Mouse (Mus musculus) embryo, embryonic 11 days (tissue): ENCODE data around the gene Pid1.

ENCODE experiments used
- DNase-seq: peaks from one replicate; pipeline ENCODE4 v3.0.0-alpha.2; 2015

The Pid1 gene

GRCm38 (mm10) chr1:84154725-84155584, 209.0 kb downstream of the Pid1 start:
- DNase-seq, result peak; percentile 31

DNA sequence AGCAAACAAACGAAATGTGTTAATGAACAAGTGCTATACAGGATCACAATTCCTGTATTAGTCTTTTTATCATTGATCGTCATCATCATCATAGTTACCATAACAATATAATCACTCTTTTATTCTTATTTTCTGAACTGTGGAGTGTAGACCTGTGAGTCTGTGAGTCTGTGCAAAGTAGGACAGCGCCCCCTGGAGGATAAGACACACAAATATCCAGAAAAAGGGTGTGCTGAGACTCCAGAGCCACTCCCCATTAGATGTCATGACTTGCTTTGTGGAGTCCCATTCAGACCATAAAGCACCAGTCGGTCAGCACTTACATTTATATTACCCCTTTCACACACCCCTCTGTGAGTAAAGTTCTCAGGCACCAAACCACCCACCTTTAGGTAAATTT, 210.0 kb downstream of the Pid1 start:
- DNase-seq, result peak; percentile 56

GRCm38 (mm10) chr1:84141561-84141960, 222.4 kb downstream of the Pid1 start:
- DNase-seq, result no peak

DNA sequence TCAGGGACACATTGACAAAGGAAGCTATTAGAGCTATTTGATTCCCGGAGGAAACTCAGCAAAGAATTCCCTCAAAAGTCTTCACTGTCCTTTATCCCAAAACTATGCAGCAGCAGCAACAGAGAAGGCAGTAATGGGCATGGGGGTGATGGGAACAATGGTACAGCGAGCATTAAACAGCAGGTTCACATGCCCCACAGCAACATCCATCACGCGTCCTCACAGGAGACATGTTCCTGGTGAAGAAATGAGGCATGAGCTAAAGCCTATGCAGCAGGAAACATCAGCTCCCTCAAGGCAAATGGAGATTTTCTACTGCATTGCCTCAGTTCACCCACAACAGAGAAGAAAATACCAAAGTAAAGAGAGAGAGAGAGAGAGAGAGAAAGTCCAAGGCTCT, 231.5 kb downstream of the Pid1 start:
- no peak for DNase-seq

DNA sequence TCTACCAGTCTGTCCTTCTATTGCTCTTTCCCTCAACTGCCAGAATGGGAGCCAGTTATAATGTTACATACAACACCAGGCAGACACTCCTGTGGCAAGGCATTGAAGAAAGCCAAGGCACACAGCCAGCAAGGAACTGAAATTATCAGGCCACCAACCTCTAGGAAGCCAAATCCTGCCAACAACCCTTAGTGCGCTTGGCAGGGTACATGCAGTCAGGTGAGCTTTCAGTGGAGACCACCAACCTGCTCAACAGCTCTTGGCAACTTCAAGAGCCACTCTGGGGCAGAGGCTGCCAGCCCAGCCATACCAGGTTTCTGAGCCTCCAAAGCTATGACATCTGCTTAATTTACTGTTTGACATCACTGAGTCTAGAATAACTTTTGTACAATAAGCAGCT, 232.2 kb downstream of the Pid1 start:
- no peak for DNase-seq

- DNase-seq, result peak; percentile 27
Measured at GRCm38 (mm10) chr1:84128510-84128909, 235.5 kb downstream of the Pid1 start.

DNA sequence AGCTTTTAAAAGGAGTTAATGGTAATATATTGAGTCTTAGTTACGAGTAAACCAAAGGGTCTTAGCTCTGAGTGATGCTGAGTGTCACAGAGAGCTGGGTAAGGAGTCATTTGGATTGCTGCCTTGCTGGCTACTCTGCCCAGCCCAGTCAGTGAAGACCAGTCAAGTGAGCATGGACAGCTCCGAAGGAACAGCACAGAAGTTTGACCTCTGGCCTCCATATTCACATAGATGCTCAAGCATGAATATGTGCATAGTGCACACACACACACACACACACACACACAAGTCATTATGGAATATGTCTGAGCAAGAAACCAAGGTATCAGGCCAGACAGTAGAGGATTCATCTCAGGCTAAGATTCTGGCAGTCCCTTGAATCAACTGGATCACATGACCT, 244.7 kb downstream of the Pid1 start:
- DNase-seq, result no peak

DNA sequence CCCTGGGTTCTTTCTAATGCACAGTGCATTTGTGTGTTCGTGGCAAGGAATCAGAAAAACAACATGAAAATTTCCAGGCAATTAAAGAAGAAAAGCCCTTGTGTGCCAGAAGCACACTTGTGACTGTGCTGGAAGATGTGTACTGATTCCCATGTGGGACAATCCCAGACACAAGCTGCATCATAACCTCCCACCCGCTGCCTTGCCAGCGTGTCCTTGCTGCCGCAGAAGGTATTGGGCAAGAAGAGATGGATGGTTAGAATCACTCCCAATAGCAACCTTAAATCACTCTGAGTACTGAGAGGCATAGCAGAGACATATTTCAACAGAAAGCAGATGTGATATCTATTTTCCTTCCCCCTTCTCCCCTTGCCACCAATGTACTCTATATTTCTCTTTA, 257.2 kb downstream of the Pid1 start:
- no peak for DNase-seq

DNA sequence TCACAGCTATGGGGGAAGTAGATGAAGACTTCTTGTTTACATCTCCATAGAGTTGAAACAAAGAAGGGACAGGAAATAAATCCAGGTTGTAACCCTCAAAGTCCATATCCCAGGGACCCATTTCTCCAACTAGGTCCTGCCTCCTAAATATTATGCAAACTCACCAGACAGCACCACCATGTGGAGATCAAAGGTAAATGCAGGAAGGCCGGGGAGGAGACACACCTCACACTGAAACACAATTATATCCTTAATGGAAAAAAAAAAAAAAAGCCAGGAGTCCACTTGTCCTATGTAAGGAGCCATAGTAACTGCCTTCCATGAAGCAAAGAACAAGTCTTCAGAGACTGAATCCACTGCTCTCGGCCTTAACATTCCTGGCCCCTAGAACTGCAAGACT, 261.9 kb downstream of the Pid1 start:
- DNase-seq, result peak; percentile 17

- DNase-seq, result no peak
Measured at GRCm38 (mm10) chr1:84097398-84097797, 266.6 kb downstream of the Pid1 start.

- DNase-seq, result no peak
Measured at GRCm38 (mm10) chr1:84093291-84093690, 270.7 kb downstream of the Pid1 start.

GRCm38 (mm10) chr1:84089664-84090063, 274.3 kb downstream of the Pid1 start:
- no peak for DNase-seq

- DNase-seq, result peak; percentile 19
Measured at GRCm38 (mm10) chr1:84087957-84088356, 276.0 kb downstream of the Pid1 start.

DNA sequence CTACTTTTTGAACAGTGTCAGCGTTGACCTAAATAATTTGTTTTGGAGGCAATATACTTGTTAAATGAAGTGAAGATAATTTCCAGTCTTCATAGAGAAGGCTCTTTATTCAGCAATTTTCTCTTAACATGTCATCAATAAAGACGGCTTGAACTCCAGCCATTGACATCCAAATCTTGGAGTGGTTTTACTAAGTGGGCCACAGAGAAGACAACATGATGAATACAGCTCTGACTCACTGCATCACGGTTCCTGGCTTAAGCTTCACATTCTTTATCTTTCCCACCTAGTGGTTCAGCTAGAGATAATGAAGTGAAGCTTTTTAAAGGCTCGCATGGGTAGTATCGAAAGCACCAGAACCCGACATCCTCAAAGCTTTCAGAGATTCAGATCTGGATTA, 276.7 kb downstream of the Pid1 start:
- DNase-seq, result no peak

DNA sequence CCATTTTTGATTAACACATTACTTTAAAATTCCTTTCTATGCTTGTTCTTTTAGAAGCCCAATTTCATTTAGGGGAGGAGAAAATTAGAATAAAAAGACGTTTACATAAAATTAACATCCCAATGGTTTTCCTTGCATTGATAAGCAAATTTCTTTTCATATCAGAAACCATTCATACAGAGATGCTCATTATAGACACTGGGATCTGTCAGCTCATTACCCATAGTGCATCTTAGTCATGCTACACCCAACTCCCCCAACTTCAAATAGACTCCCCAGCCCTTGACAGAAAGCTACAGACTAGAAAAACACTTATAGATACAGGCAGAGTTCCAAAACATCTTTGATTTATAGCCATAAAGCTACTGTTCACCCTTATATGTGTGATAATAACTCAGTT, 277.5 kb downstream of the Pid1 start:
- DNase-seq, result no peak

DNA sequence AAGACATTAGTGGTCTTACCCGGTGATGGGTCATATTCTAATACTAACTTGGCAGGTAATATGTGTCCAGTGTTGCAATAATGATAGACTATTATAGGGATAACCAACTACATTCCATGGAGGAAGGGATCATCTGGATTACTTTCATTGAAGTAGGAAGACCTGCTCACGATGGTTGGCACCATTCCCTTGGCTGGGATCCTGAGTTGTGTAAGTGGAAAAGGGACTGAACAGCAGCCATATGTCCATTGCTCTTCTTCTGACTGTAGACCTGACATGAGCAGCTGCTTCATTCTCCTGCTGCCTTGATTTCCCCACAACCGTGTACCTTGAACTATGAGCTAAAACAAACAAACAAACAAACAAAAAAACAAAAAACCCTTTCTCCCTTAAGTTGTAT, 278.6 kb downstream of the Pid1 start:
- DNase-seq, result no peak

DNA sequence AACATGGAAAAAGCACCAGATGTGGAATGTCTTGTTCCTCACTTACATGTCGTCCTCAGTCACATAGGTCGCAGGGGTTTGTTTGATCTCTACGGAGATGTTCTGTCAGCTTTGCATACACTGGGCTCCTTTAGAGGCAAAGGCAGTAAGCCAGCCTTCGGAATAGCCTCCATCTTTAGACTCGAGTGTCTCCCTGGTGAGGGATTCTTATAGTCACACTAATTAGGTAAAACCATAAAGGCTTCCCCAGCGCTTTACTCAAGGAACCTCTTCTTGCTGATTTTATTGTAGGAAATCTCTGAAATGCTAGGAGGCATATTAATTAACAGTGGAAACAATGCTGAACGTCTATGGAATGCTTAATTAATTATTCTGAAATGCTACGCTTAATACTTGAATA, 284.4 kb downstream of the Pid1 start:
- DNase-seq, result no peak

- no peak for DNase-seq
Measured at GRCm38 (mm10) chr1:84077023-84077422, 287.0 kb downstream of the Pid1 start.

DNA sequence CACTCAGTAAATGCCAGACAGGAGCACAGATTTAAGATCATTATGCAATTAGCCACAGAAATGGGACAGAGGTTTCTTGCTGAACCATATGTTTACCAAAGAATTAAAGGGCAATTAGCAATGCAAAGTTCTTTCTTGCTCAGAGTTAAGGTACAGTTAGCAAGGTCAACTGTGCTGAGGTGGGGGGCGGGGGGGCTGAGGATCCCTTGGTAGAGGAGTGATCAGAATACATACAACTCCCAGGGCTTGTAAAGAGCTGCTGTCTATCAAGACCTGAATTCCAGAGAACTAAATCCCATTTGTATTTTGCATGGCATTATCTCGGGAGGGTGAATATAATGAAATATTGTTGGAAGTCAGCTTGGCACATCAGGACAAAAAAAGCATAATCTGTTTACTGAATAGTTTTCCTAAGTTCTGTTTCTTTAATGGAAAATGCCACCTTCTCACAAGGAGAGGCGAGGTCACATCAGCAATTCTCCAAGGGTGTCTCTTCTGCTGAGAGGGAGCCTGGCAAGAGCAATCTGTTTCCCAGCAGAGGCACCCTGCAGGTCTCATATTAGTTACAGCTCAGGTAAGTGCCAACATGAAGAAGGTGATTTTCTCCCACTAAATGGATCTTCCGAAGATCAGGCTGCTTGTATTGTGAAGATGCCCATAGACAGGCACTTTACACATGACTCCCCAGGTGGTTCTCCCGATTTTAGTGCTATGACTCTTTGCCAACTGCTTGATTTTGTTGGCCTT, 306.9 kb downstream of the Pid1 start:
- DNase-seq, result no peak

DNA sequence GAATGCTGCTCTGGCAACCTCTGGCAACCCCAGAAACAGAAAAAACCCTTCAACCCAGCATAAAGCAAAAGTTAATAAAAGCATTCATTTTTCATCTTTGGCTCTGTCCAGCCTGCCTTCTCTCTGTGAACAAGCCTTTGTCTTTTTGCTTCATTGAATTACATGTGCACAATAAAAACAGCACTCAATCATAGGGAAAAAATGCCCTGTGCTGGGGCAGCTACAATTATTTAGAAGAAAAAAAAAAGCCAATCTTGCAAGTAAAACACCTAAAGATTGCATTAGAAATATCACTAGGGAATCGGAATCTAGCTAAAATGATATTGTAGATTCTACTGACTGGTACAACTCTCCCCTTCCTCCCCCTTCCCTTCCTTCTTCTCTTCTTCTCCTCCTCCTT, 307.7 kb downstream of the Pid1 start:
- DNase-seq, result no peak

- DNase-seq, result no peak
Measured at GRCm38 (mm10) chr1:84025746-84026145, 338.2 kb downstream of the Pid1 start.

DNA sequence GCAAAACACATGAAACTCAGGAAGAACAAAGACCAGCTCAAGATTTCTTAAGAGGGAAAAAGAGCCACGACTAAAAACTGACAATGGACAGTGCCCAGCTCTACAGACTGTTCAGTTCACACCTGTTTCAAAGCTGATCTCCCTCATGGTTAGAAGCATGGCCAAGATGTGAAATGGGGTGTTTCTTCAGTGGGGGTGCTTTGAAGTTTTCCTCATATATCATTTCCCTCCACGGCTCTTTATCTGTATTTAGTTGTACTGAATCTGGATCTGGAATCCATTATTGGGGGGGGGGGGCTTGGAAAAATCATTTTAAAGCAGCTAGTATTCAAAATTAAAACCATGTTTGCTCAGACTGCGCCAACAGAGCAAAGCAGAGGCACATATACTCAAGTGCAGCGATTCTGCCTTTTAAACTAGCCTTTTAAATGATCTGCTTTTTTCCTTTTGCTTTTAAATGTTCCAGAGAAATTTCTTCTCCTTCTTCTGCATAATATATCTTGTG, 351.1 kb downstream of the Pid1 start:
- DNase-seq, result peak; percentile 25

GRCm38 (mm10) chr1:84002630-84003029, 361.4 kb downstream of the Pid1 start:
- DNase-seq, result no peak
